Mouse (Mus musculus): ENCODE measurements at regions not wholly inside any gene's neighbourhood (a gene's known extent, or its start where the extent isn't known, plus 50 kb on each side); places are given as distances from the start of the nearest gene placed in this dataset.

DNA sequence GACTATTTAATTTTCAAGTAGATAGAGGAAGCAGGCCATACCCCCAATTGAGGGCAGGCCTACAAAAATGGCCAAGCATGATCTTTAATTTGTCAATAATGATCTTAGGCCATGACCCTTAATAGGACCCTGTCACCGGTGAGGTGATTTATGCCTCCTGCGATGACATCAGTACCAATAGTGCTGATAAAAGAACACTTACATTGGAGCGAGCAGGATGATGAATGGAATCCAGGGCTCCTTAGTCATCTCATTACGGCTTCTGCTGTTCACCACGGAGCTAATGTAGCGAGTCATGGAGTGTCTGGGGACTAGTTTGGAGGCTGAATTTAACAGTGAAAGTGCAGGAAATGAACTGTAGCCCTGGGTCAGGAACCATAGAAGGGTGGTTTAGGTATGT, 308.6 kb downstream of the En1 start:
- no peak for TF ChIP-seq POLR2A (IDR thresholded peaks at IDR 0.05; ENCODE audit: control insufficient read depth, low read depth, low read length)
- TF ChIP-seq CTCF (IDR thresholded peaks at IDR 0.05; ENCODE audit: control insufficient read depth, insufficient read depth, insufficient replicate concordance, low read depth, low read length), result no peak
